Comparison of ENCODE assay signal across 8 mouse cellular contexts in genomic region chr6:115808196-115808487, GRCm38 (mm10). TPM values are rescaled to one million over a fixed set of nuclear protein-coding genes. Genes with fewer than 3 reads are reported as not detected.
A peak's percentile ranks its signal among the peaks of the same experiment; 100 is the strongest.
DNase-seq lines count a peak whose midpoint lies in the region; ATAC-seq lines count a peak whose summit lies in the region.

No protein-coding gene starts in this region.

- peak overlapping the region; percentile 90 for H3K4me2 ChIP-seq in kidney, embryonic 14.5 days (replicated peaks; ENCODE audit: low read depth, low read length)
- H3K4me2 ChIP-seq in heart, embryonic 16.5 days (ENCODE audit: low read depth, low read length), result peak overlapping the region; percentile 95
- H3K4me2 ChIP-seq in midbrain, embryonic 11.5 days, result peak overlapping the region; percentile 88

- peak overlapping the region; percentile 100 for H3K9ac ChIP-seq in kidney, embryonic 14.5 days (ENCODE audit: low read depth, low read length)
- peak overlapping the region; percentile 100 for H3K9ac ChIP-seq in heart, embryonic 16.5 days (ENCODE audit: low read length)
- peak overlapping the region; percentile 100 for H3K9ac ChIP-seq in midbrain, embryonic 11.5 days (ENCODE audit: low read length)

- peak overlapping the region; percentile 100 for H3K4me3 ChIP-seq in kidney, embryonic 14.5 days (ENCODE audit: low read length)
- H3K4me3 ChIP-seq in heart, embryonic 16.5 days (ENCODE audit: low read length), result peak overlapping the region; percentile 100
- H3K4me3 ChIP-seq in midbrain, embryonic 11.5 days (ENCODE audit: low read depth, low read length), result peak overlapping the region; percentile 100

- H3K27ac ChIP-seq in kidney, embryonic 14.5 days (ENCODE audit: low read depth, low read length), result peak overlapping the region; percentile 97
- H3K27ac ChIP-seq in heart, embryonic 16.5 days (ENCODE audit: low read length), result peak overlapping the region; percentile 93
- peak overlapping the region; percentile 91 for H3K27ac ChIP-seq in midbrain, embryonic 11.5 days (ENCODE audit: low read depth, low read length)

- under 1% methylated on average over 22 of the region's 22 CpGs for whole genome bisulfite sequencing in kidney, embryonic 14.5 days
- under 1% methylated on average over 22 of the region's 22 CpGs for WGBS in heart, embryonic 16.5 days
- WGBS in midbrain, embryonic 11.5 days, result 0% methylated on average over 22 of the region's 22 CpGs

- H3K9me3 ChIP-seq in kidney, embryonic 14.5 days (ENCODE audit: control insufficient read depth, low read length), result no peaks in the 10 kb centered on the region
- no peaks in the 10 kb centered on the region for H3K9me3 ChIP-seq in heart, embryonic 16.5 days (replicated peaks; ENCODE audit: control insufficient read depth, low read length)
- H3K9me3 ChIP-seq in midbrain, embryonic 11.5 days (ENCODE audit: control insufficient read depth, low read length), result no peaks in the 10 kb centered on the region

- no peak for DNase-seq in kidney, adult 11 months
- DNase-seq in R1 (ENCODE audit: low read depth, low spot score), result peak; percentile 19
- no peak for DNase-seq in midbrain, embryonic 11.5 days (ENCODE audit: low spot score, missing footprints)
- DNase-seq in spleen, postnatal 14 days (ENCODE audit: low spot score in 2 of 2), result no peak
- DNase-seq in cerebellum, postnatal 25 days, result no peak
- DNase-seq in ovary, adult 18-20 months (ENCODE audit: low spot score), result no peak

- peaks cover 40% of the 10 kb centered on the region for H3K36me3 ChIP-seq in kidney, embryonic 14.5 days (ENCODE audit: control insufficient read depth, insufficient read depth, low read length)
- H3K36me3 ChIP-seq in heart, embryonic 16.5 days (ENCODE audit: control insufficient read depth, insufficient read depth), result peaks cover 37% of the 10 kb centered on the region
- peaks cover 23% of the 10 kb centered on the region; the same call in 1 of the 2 replicates for H3K36me3 ChIP-seq in midbrain, embryonic 11.5 days (ENCODE audit: control insufficient read depth, insufficient read depth, low read length)

- peaks cover 15% of the 10 kb centered on the region for H3K4me1 ChIP-seq in kidney, embryonic 14.5 days (ENCODE audit: control insufficient read depth, insufficient read depth, low read length)
- H3K4me1 ChIP-seq in heart, embryonic 16.5 days (ENCODE audit: control insufficient read depth, insufficient read depth, low read length), result peaks cover 20% of the 10 kb centered on the region
- H3K4me1 ChIP-seq in midbrain, embryonic 11.5 days (ENCODE audit: control insufficient read depth, insufficient read depth, low read length), result peaks cover 15% of the 10 kb centered on the region

- H3K27me3 ChIP-seq in kidney, embryonic 14.5 days (ENCODE audit: control insufficient read depth, insufficient read depth, low read length), result no peaks in the 10 kb centered on the region
- H3K27me3 ChIP-seq in heart, embryonic 16.5 days (ENCODE audit: control insufficient read depth, insufficient read depth, low read length), result no peaks in the 10 kb centered on the region
- H3K27me3 ChIP-seq in midbrain, embryonic 11.5 days (ENCODE audit: control insufficient read depth, insufficient read depth, low read length), result no peaks in the 10 kb centered on the region

- no peak for ATAC-seq in kidney, embryonic 14.5 days (ENCODE audit: low FRiP score, low TSS enrichment)
- ATAC-seq in heart, embryonic 16.5 days (replicated peaks; ENCODE audit: extremely low read depth, insufficient read depth, low FRiP score), result no peak
- no peak for ATAC-seq in midbrain, embryonic 11.5 days (ENCODE audit: low FRiP score)

RNA-seq across cellular contexts. Expression of gene Rpl32, which starts 0.4 kb away (rescaled TPM):
- polyA plus RNA-seq in kidney, embryonic 14.5 days (2014; fragmentation: Nextera tagmentation; extraction: Ambion mirVana), result 2,535 and 3,306 TPM in 2 replicates
- polyA plus RNA-seq in heart, embryonic 16.5 days (2015; fragmentation: Nextera tagmentation; extraction: Ambion mirVana), result 1,011 and 1,085 TPM in 2 replicates
- 1,817 and 1,848 TPM in 2 replicates for polyA plus RNA-seq in midbrain, embryonic 11.5 days (2014; fragmentation: Nextera tagmentation; extraction: Ambion mirVana)

RNA-seq across cellular contexts. Expression of gene Efcab12, which starts 30.1 kb away (rescaled TPM):
- polyA plus RNA-seq in kidney, embryonic 14.5 days (2014; fragmentation: Nextera tagmentation; extraction: Ambion mirVana), result 1.3 and 2.1 TPM in 2 replicates
- 0.51 and 0.59 TPM in 2 replicates for polyA plus RNA-seq in heart, embryonic 16.5 days (2015; fragmentation: Nextera tagmentation; extraction: Ambion mirVana)
- 1.7 and 2.0 TPM in 2 replicates for polyA plus RNA-seq in midbrain, embryonic 11.5 days (2014; fragmentation: Nextera tagmentation; extraction: Ambion mirVana)

RNA-seq across cellular contexts. Expression of gene Cand2, which starts 33.8 kb away (rescaled TPM):
- polyA plus RNA-seq in kidney, embryonic 14.5 days (2014; fragmentation: Nextera tagmentation; extraction: Ambion mirVana), result 24.0 and 36.1 TPM in 2 replicates
- 42.0 and 49.8 TPM in 2 replicates for polyA plus RNA-seq in heart, embryonic 16.5 days (2015; fragmentation: Nextera tagmentation; extraction: Ambion mirVana)
- 24.6 and 27.5 TPM in 2 replicates for polyA plus RNA-seq in midbrain, embryonic 11.5 days (2014; fragmentation: Nextera tagmentation; extraction: Ambion mirVana)

RNA-seq across cellular contexts. Expression of gene Mbd4, which starts 45.0 kb away (rescaled TPM):
- 14.3 and 20.9 TPM in 2 replicates for polyA plus RNA-seq in kidney, embryonic 14.5 days (2014; fragmentation: Nextera tagmentation; extraction: Ambion mirVana)
- 10.2 and 12.5 TPM in 2 replicates for polyA plus RNA-seq in heart, embryonic 16.5 days (2015; fragmentation: Nextera tagmentation; extraction: Ambion mirVana)
- polyA plus RNA-seq in midbrain, embryonic 11.5 days (2014; fragmentation: Nextera tagmentation; extraction: Ambion mirVana), result 19.6 and 24.7 TPM in 2 replicates

RNA-seq across cellular contexts. Expression of gene Ift122, which starts 45.1 kb away (rescaled TPM):
- polyA plus RNA-seq in kidney, embryonic 14.5 days (2014; fragmentation: Nextera tagmentation; extraction: Ambion mirVana), result 19.0 and 33.3 TPM in 2 replicates
- 21.4 and 23.0 TPM in 2 replicates for polyA plus RNA-seq in heart, embryonic 16.5 days (2015; fragmentation: Nextera tagmentation; extraction: Ambion mirVana)
- polyA plus RNA-seq in midbrain, embryonic 11.5 days (2014; fragmentation: Nextera tagmentation; extraction: Ambion mirVana), result 25.6 and 25.9 TPM in 2 replicates
